Mouse (Mus musculus) lung, postnatal 25 days (tissue): ENCODE measurements around the gene Camk2n1.

Experiments used
- DNase-seq: peaks from one replicate; pipeline ENCODE4 v3.0.0; 2022; ENCODE audit warnings: low spot score

Camk2n1 gene

DNA sequence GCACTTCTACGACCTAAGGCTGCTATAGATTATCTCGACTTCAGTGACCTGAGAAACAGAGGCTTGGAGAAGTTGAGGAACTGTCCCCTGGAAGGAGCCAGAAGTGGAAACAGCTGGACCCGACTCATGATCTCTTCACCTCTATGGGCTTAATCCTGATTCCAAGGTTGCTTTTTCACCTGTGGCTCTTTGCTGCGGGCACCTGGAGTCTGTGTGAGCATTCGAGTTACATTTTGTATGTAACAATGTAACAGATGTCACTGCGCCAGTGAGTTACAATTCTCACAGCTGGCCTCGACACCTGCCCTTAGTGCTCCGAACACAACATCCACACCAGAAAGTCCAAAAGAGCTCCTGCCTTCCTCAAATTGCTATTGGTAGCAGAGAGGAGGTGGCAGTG lies 11.3 kb downstream of the Camk2n1 start:
- no peak for DNase-seq

DNA sequence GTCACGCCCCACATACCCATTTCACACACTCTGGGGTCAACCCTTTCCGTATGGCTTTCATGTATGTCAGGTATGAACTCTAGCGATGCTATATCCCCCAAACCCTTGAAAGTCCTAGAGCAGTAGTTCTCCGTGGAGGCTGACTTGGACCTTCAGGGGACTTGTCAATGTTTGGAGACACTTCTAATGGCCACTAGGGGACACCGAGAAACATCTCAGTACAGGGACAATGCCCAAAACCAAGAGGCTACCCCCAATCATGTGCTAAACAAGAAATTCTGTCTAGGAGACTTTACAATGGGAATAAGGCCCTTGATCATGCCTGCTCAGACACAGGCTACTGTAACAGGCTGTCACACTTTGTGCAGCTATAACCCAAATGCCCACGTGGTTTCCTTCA lies 12.6 kb downstream of the Camk2n1 start:
- DNase-seq = no peak

GRCm38 (mm10) chr4:138467451-138467850 lies 13.3 kb downstream of the Camk2n1 start:
- DNase-seq = no peak

DNA sequence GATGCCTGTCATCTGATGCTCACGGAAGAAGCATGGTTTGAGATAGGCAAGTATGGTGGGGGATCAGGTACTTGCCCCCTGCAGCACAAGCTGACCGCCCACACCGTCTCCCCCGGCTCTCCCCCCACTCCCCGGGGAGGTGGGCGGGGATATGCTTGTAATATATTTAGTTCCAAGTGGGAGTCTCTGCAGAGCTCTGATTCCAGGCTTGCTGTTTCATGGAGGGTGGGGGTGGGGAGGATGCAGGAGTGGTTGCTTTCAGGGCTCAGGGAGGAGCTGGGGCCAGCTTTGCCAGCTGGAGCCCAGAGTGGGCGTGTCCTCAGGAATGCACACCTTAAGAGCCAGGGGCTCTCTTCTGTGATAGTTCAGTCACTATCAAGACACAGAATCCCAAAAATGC lies 15.0 kb downstream of the Camk2n1 start:
- no peak for DNase-seq

DNA sequence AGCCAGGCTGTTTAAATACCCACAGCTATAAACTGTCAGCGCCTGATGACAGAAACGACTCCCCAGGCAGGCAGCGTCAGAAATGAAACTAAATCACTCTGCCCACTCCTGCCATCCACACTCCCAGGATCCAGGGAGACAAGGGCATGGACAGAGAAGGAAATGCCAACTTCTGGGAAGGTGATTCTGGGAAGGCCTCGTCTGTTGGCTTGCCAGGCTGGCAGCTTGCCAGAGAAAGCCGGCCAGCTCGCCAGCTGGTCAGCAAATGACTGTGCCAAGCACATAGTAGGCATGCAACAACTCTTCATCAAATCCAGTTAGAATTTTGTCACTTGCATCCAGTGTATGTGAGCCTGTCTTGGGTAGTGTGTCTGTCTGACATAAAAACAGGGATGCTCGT lies 17.1 kb downstream of the Camk2n1 start:
- no peak for DNase-seq

- no peak for DNase-seq
Observed at GRCm38 (mm10) chr4:138479595-138479994, 25.5 kb downstream of the Camk2n1 start.

DNA sequence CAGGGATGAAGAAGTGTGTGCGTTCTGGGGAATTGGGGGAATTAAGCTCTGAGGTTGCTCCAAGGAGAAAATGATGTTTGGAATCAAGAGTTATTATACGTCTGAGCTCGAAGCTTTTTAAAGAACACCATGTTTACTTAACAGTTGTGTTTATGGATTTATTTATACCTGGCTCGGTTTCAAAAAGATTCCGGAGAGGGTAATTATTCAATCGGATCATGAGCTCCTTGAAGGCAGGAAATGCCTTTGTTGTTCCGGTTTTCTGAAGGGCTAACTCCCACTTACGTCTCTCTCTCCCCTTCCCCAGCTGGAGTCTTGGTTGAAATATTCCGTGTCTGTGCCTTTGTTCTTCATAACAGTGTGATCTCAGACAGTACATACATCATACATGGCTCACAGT lies 26.8 kb downstream of the Camk2n1 start:
- DNase-seq = no peak

- no peak for DNase-seq
Observed at GRCm38 (mm10) chr4:138482721-138483120, 28.6 kb downstream of the Camk2n1 start.

DNA sequence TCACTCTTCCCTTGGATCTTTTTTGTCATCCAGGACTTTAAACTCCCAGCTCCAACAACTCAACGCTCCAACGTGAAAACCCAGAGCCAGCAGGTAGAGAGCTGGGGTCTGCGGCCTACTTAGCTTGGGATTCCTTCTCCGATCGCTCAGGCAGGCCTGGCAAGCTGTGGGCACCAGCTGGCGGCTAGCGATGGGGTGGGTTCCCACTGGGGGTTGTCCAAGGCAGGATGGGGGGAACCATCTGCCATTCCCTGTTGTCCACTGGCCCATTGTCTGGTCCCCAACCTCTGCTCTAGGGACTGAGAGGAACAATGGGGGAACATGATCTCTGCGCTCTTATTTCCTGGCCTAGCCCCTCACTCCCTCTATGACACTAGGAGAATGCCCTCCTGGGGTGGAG lies 34.1 kb downstream of the Camk2n1 start:
- no peak for DNase-seq

DNA sequence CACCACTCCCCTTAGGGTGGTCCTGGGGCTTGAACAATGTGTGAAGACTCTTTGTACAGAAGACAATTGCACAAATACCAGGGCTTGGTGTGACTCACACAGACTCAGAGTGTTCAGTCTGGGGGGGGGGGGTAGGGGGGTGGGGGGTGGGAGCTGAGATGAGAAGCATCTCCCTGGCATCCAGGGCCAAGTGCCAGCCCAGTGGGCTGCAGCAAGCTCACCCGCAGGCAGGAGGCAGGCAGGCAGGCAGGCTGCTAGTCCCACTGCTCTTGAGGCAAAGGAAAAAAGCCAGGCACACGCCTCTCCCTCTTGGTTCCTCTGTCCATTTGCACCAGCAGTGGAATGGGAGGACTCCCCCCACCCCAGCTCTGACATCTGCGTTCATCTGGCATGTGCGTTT lies 37.0 kb downstream of the Camk2n1 start:
- no peak for DNase-seq

- DNase-seq = peak; percentile 53
Observed at GRCm38 (mm10) chr4:138493161-138494001, 39.3 kb downstream of the Camk2n1 start.

- no peak for DNase-seq
Observed at GRCm38 (mm10) chr4:138494905-138495304, 40.8 kb downstream of the Camk2n1 start.

DNA sequence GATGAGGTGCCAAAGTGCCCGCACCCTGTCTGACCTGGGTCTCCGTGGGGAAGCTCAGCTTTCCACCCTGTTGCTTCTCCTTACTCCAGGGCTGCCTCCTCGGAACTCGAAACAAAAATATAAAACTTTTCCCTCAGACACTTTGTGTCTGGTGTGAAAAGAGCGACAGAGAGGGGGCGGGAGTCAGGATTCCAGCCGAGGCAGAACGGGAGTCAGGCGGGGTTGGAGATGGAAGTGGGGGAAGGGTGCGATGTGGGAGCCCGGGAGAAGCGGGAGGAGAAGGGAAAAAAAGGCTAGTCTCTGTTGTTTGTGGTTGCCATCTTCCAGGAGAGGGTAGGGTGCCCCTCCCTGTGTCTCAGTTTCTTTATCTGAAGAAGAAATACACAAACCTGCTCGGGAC lies 41.7 kb downstream of the Camk2n1 start:
- no peak for DNase-seq

DNA sequence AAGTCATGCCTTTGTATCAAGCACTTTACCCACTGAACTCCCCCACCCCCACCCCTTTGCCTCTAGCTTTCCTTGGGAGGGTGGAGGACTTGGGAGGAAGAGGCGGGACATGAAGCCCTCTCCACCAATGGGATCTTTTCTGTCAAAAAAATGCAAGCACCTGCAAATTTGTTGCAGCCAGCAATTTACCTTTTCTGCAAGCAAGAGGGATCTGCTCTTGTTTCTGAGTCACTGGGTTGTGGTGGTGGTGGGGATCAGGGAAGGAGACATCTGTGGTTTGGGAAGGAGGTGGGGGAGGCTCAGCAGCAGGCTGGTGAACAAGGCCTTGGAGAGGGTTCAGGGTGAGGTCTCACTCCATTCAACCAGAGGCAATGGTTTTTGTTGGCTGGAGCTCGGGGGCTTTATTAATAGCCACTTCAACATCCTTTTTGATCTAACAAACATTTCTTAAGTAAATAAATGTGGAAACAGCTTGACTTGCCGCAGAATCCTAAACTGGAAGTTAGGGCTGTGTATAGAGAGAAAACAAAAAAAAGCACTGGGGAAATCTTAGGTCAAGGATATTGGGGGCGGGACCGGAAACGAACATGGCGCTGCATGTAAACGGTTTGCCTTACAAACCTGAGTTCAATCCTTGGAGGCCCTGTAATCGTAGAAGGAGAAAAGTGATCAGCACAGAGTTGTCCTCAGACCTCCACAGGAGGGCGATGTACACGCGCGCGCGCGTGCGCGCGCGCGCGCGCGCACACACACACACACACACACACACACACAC lies 42.8 kb downstream of the Camk2n1 start:
- DNase-seq = peak; percentile 17

DNA sequence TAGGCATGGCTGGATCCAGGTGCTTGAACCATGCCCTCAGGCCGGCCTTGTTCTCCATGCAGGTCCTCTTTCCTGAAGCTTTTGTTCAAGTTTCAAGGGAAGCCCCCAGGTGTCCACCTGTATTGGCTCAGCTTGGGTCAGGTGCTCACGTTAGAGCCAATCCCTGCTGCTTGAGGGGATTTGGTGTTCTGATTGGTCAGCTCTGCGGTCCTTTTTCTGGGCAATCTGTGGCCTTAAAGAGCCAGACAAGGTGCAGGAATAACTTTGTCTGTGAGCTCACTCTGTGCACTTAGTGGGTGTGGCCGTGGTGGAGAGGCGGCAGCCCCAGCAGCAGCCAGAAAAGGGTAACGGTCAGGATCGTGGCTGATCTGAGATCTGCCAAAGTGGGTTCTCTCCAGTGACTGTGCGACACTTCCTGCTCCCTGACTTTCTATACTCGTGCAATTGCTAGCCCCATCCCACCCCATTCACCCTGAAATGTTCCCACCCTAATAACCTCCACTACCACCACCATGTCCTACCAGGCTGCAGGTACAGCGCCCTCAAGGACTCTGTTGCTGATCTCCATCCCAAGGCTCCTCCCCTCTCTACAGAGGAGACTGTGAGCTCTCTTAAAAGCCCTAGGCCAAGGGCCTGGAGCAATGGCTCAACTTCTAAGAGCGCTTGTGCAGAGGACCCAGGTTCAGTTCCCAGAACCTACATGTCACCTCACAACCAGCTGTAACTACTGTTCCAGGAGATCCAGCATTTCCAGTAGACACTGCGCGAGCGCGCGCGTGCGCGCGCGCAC lies 45.9 kb downstream of the Camk2n1 start:
- no peak for DNase-seq

- no peak for DNase-seq
Observed at GRCm38 (mm10) chr4:138501048-138501447, 46.9 kb downstream of the Camk2n1 start.

- DNase-seq = no peak
Observed at GRCm38 (mm10) chr4:138504632-138505101, 50.6 kb downstream of the Camk2n1 start.

DNA sequence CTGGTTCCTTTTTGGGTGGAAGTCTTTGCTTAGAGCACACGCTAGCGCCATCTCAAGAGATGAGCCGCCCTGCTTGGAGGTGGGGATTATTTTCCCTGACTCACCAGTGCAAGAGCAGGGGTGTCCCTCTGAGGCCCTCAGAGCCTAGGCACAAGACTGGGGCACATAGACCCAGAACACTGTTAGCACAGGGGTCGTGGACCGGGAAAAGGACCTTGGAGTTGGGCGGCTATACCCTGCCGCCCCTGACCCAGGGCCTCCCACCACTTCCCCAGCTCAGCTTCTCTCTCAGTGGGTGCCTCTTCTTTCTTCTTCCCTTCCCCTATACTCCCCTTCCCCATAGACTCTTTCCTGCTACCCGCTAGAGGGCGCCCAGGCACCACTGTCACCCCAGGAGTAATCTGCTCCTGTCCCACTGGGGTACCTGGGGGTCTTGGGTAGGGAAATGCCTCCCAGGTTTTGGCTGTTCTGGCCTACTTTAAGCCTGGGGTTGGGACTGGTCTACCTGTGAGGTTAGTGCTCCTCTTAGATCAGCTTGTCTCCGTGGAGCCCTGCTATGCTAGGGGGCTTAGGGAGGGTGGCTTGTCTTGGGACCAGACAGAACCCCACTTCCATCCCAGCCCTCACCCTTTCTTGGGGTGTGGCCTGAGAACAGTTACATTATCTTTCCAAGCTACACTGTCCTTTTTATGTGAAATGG lies 51.2 kb downstream of the Camk2n1 start:
- DNase-seq = no peak

GRCm38 (mm10) chr4:138507903-138508302 lies 53.8 kb downstream of the Camk2n1 start:
- no peak for DNase-seq
